Mouse (Mus musculus) skeletal muscle tissue, adult 2 months (tissue): Measurements from ENCODE around the gene Zfp664.

Source experiments
- DNase-seq: peaks from one replicate; pipeline ENCODE4 v3.0.0-alpha.2; 2012; ENCODE audit warnings: low read depth, low spot score

Zfp664 gene

GRCm38 (mm10) chr5:124872033-124872432 is 9.5 kb downstream of the Zfp664 start:
- no peak for DNase-seq

GRCm38 (mm10) chr5:124873096-124873495 is 10.6 kb downstream of the Zfp664 start:
- no peak for DNase-seq

GRCm38 (mm10) chr5:124873890-124874601 is 11.6 kb downstream of the Zfp664 start:
- DNase-seq: no peak

GRCm38 (mm10) chr5:124879251-124879650 is 16.8 kb downstream of the Zfp664 start:
- no peak for DNase-seq

GRCm38 (mm10) chr5:124879801-124880200 is 17.3 kb downstream of the Zfp664 start:
- no peak for DNase-seq

- no peak for DNase-seq
Measured at GRCm38 (mm10) chr5:124883877-124884276, 21.4 kb downstream of the Zfp664 start.

GRCm38 (mm10) chr5:124888661-124889060 is 26.2 kb downstream of the Zfp664 start:
- no peak for DNase-seq

GRCm38 (mm10) chr5:124891921-124892370 is 29.5 kb downstream of the Zfp664 start:
- DNase-seq: peak; percentile 97

GRCm38 (mm10) chr5:124896135-124896534 is 33.6 kb downstream of the Zfp664 start:
- DNase-seq: no peak

- DNase-seq: peak; percentile 74
Measured at GRCm38 (mm10) chr5:124899945-124900631, 37.6 kb downstream of the Zfp664 start.

GRCm38 (mm10) chr5:124900738-124901490 is 38.4 kb downstream of the Zfp664 start:
- no peak for DNase-seq

GRCm38 (mm10) chr5:124901675-124902074 is 39.2 kb downstream of the Zfp664 start:
- DNase-seq: no peak

- DNase-seq: no peak
Measured at GRCm38 (mm10) chr5:124902195-124902594, 39.7 kb downstream of the Zfp664 start.

GRCm38 (mm10) chr5:124903852-124904251 is 41.4 kb downstream of the Zfp664 start:
- DNase-seq: no peak

- DNase-seq: no peak
Measured at GRCm38 (mm10) chr5:124906890-124907289, 44.4 kb downstream of the Zfp664 start.

GRCm38 (mm10) chr5:124908860-124909259 is 46.4 kb downstream of the Zfp664 start:
- DNase-seq: peak; percentile 63

GRCm38 (mm10) chr5:124912276-124912675 is 49.8 kb downstream of the Zfp664 start:
- no peak for DNase-seq

- no peak for DNase-seq
Measured at GRCm38 (mm10) chr5:124912946-124913933, 50.7 kb downstream of the Zfp664 start.

GRCm38 (mm10) chr5:124919798-124920197 is 57.3 kb downstream of the Zfp664 start:
- DNase-seq: peak; percentile 43

- no peak for DNase-seq
Measured at GRCm38 (mm10) chr5:124921410-124921809, 58.9 kb downstream of the Zfp664 start.
